In the genomic region with DNA sequence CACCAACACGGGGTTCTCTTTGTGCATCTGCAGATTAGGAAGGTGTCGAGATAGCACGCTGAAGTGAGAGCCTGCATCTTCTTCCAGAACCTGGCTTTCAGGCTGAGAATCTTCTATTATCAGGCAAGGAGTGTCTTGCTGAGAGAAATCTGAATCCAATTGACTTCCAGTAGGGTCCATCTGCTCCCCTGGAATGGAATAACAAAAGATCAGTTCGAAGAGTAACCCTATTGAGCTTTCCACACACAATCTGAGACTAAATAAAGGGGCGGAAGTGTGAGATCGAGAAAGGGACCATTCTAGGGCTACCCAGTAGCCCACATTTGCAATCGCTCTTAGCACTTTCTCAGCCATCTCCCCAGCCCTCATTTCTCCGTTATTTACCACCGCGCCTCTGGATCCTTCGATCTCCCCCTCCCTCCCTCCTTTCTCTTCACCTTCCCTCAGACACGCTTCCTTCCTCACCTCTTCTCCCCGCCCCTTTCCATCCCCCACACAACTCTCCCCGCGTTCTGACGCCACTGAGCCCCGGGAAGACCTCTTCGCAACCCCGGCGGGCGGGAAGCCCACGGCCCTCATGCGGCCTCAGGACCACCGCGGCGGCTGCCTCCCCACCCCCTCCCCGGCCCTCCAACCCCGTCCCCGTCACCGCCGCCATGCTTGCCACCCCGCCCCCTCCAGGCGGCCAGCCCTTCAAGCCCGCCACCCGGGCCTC, we compare ENCODE assay signal across 7 mouse cellular contexts. TPM values are rescaled to one million over a fixed set of nuclear protein-coding genes. Genes with fewer than 3 reads are reported as not detected.
DNase-seq lines count a peak whose midpoint lies in the region; ATAC-seq and TF ChIP-seq lines count a peak whose summit lies in the region.

No protein-coding gene starts in this region.

- peaks cover 30% of the 10 kb centered on the region for H3K4me1 ChIP-seq in embryonic facial prominence, embryonic 10.5 days
- H3K4me1 ChIP-seq in hindbrain, postnatal 0 days (ENCODE audit: insufficient read depth, low read length) = peaks cover 8% of the 10 kb centered on the region; the same call in 1 of the 2 replicates
- peaks cover 44% of the 10 kb centered on the region for H3K4me1 ChIP-seq in midbrain, embryonic 16.5 days (ENCODE audit: control insufficient read depth, insufficient read depth, low read length)

- no peaks in the 10 kb centered on the region for H3K27me3 ChIP-seq in embryonic facial prominence, embryonic 10.5 days (replicated peaks; ENCODE audit: low read depth, poor library complexity, severe bottlenecking)
- H3K27me3 ChIP-seq in hindbrain, postnatal 0 days (ENCODE audit: insufficient read depth, low read length) = no peaks in the 10 kb centered on the region
- no peaks in the 10 kb centered on the region for H3K27me3 ChIP-seq in midbrain, embryonic 16.5 days (ENCODE audit: control insufficient read depth, insufficient read depth, low read depth, low read length)

- peaks cover 47% of the 10 kb centered on the region for H3K36me3 ChIP-seq in embryonic facial prominence, embryonic 10.5 days (replicated peaks)
- H3K36me3 ChIP-seq in hindbrain, postnatal 0 days (ENCODE audit: insufficient read depth, low read length) = no peaks in the 10 kb centered on the region
- H3K36me3 ChIP-seq in midbrain, embryonic 16.5 days (ENCODE audit: control insufficient read depth, insufficient read depth, low read length) = peaks cover 10% of the 10 kb centered on the region

- peak; percentile 2 for DNase-seq in ovary, adult 18-20 months (ENCODE audit: low spot score)
- no peak for DNase-seq in ovary, postnatal 36 days (ENCODE audit: low spot score)
- no peak for DNase-seq in embryonic facial prominence, embryonic 10.5 days (ENCODE audit: low spot score)
- DNase-seq in hindbrain, postnatal 0 days (ENCODE audit: low spot score) = peak; percentile 32
- no peak for DNase-seq in ovary, postnatal 10 days (ENCODE audit: low spot score)
- DNase-seq in adrenal gland, postnatal 4 days (ENCODE audit: low spot score in 2 of 2) = no peak

- peak overlapping the region; percentile 87 for H3K9ac ChIP-seq in hindbrain, postnatal 0 days (replicated peaks; ENCODE audit: low read length)
- peak overlapping the region; percentile 92 for H3K9ac ChIP-seq in midbrain, embryonic 16.5 days (ENCODE audit: low read depth, low read length)

- ATAC-seq in hindbrain, postnatal 0 days = peak; percentile 88
- peak; percentile 88 for ATAC-seq in midbrain, embryonic 16.5 days

- H3K27ac ChIP-seq in embryonic facial prominence, embryonic 10.5 days (replicated peaks) = peak overlapping the region; percentile 99
- peak overlapping the region; percentile 95 for H3K27ac ChIP-seq in hindbrain, postnatal 0 days
- peak overlapping the region; percentile 98 for H3K27ac ChIP-seq in midbrain, embryonic 16.5 days (ENCODE audit: low read length)

- H3K9me3 ChIP-seq in embryonic facial prominence, embryonic 10.5 days = no peaks in the 10 kb centered on the region
- no peaks in the 10 kb centered on the region for H3K9me3 ChIP-seq in hindbrain, postnatal 0 days (ENCODE audit: low read length)
- H3K9me3 ChIP-seq in midbrain, embryonic 16.5 days (replicated peaks; ENCODE audit: control insufficient read depth, low read length, poor library complexity, severe bottlenecking) = no peaks in the 10 kb centered on the region

- TF ChIP-seq CTCF in hindbrain, postnatal 0 days (IDR thresholded peaks at IDR 0.05; ENCODE audit: low read depth) = no peak

- H3K4me3 ChIP-seq in embryonic facial prominence, embryonic 10.5 days = peak overlapping the region; percentile 97
- H3K4me3 ChIP-seq in hindbrain, postnatal 0 days (ENCODE audit: low read length) = peak overlapping the region; percentile 98
- peak overlapping the region; percentile 85 for H3K4me3 ChIP-seq in midbrain, embryonic 16.5 days (ENCODE audit: low read depth, low read length)

- WGBS in embryonic facial prominence, embryonic 10.5 days = 1% methylated on average over 35 of the region's 35 CpGs
- WGBS in hindbrain, postnatal 0 days = 2% methylated on average over 31 of the region's 35 CpGs
- WGBS in midbrain, embryonic 16.5 days = under 1% methylated on average over 30 of the region's 35 CpGs

- peak overlapping the region; percentile 62 for H3K4me2 ChIP-seq in hindbrain, postnatal 0 days (ENCODE audit: low read depth, low read length)
- peak overlapping the region; percentile 74 for H3K4me2 ChIP-seq in midbrain, embryonic 16.5 days (ENCODE audit: low read length)

RNA-seq across cellular contexts. Expression of a gene that starts 0.5 kb away (rescaled TPM):
- polyA plus RNA-seq in embryonic facial prominence, embryonic 10.5 days (2016; fragmentation: Nextera tagmentation; extraction: Ambion mirVana) = 120 and 124 TPM in 2 replicates
- total RNA-seq in hindbrain, postnatal 0 days (2014; rRNA removed) = 194 and 277 TPM in 2 replicates
- polyA plus RNA-seq in hindbrain, postnatal 0 days (2015; fragmentation: Nextera tagmentation; extraction: Ambion mirVana) = 76.4 and 80.9 TPM in 2 replicates
- polyA plus RNA-seq in midbrain, embryonic 16.5 days (2015; fragmentation: Nextera tagmentation; extraction: Ambion mirVana) = 170 and 193 TPM in 2 replicates
- total RNA-seq in adrenal gland, postnatal 4 days (2021) = 100 to 1,000 TPM in 1 of 2 experiments, 10 to 100 TPM in 1; 99.2 to 105 TPM

RNA-seq across cellular contexts. Expression of a gene that starts 18.7 kb away (rescaled TPM):
- polyA plus RNA-seq in embryonic facial prominence, embryonic 10.5 days (2016; fragmentation: Nextera tagmentation; extraction: Ambion mirVana) = 3.4 and 4.2 TPM in 2 replicates
- total RNA-seq in hindbrain, postnatal 0 days (2014; rRNA removed) = 160 and 173 TPM in 2 replicates
- 70.6 and 72.5 TPM in 2 replicates for polyA plus RNA-seq in hindbrain, postnatal 0 days (2015; fragmentation: Nextera tagmentation; extraction: Ambion mirVana)
- 17.0 and 20.1 TPM in 2 replicates for polyA plus RNA-seq in midbrain, embryonic 16.5 days (2015; fragmentation: Nextera tagmentation; extraction: Ambion mirVana)
- 10 to 100 TPM; 10.8 to 13.3 TPM for total RNA-seq in adrenal gland, postnatal 4 days (2021)

Comparison
In these comparisons a context has a peak if more than half of its experiments do, and no peak if none do; other contexts are left out.
1. DNase-seq: peak in ovary, adult 18-20 months (single experiment) and hindbrain, postnatal 0 days (single experiment); none in ovary, postnatal 36 days (single experiment), embryonic facial prominence, embryonic 10.5 days (single experiment), ovary, postnatal 10 days (single experiment) and adrenal gland, postnatal 4 days (0 of 2).
2. Peak in every context shown above with its lines, with median percentiles within 50 percentile points of each other: H3K27ac ChIP-seq and H3K4me3 ChIP-seq.